Mouse (Mus musculus) heart, adult 2 months (tissue): ENCODE results near the gene Mapk12.

Experiments
- CTCF ChIP-seq: fragments of 200-600 bp; IDR thresholded peaks from 2 replicates; pipeline ENCODE4 v1.8.1; 2022; ENCODE audit warnings: antibody characterized with exemption, mild to moderate bottlenecking, moderate library complexity
- POLR2A ChIP-seq: fragments of 200-500 bp; IDR thresholded peaks from 2 replicates; pipeline ENCODE4 v1.6.1; 2011; ENCODE audit warnings: mild to moderate bottlenecking, low read depth, low read length, control low read depth; ENCODE audit not compliant: insufficient read depth

DNA sequence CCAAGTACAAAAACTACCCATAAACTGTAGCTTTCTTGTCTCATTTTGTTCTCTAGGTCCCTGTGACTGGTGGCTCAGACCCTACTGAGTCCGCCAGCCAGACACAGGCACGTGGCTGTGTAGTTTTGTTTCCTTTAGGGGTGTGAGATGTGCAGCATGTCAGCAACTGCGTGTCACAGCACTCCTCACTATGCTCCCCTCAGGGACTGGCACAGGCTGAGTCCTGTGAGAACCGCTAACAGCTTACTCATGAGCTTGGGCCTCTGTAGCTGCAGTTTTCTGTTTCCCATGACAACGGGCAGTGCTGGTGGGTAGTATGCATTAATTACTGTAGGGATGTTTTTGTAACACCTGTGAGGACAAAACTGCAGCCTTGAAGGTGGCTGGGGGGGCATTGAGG, 48.3 kb downstream of the Mapk12 start:
- TF ChIP-seq CTCF: no peak
- TF ChIP-seq POLR2A: no peak
